Mouse (Mus musculus): ENCODE data around the gene Myo1h.

GRCm38 (mm10) chr5:114356250-114356935 lies 67.4 kb downstream of the Myo1h start:
- TF ChIP-seq CTCF (IDR thresholded peaks at IDR 0.05; ENCODE audit: low read depth) (peak; percentile 95), EP300 (optimal IDR thresholded peaks at IDR 0.05) (peak; percentile 79)
